ENCODE assay signal across 15 mouse cellular contexts in the genomic region with DNA sequence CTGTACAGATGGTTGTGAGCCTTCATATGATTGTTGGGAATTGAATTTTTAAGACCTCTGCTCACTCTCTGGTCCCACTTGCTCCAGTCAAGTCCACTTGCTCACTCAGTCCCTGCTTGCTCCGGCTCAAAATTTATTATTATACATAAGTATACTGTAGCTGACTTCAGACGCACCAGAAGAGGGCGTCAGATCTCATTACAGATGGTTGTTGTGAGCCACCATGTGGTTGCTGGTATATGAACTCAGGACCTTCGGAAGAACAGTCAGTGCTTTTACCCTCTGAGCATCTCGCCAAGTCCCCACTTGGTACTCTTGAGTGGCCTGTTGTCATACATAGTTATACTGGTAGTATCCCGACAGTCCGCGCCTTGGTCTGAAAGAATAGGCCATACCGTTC. TPM values are rescaled to one million over a fixed set of nuclear protein-coding genes. Genes with fewer than 3 reads are reported as not detected.
DNase-seq lines count a peak whose midpoint lies in the region; ATAC-seq and TF ChIP-seq lines count a peak whose summit lies in the region.
"Had no signal": no experiment of that assay in that cellular context is flagged by ENCODE, and none has a peak within 500 bp of the region (broad histone marks: within the 10 kb centered on the region; RNA-seq: fewer than 3 reads in every experiment).

No protein-coding gene starts in this region.

- H3K27ac ChIP-seq in cerebellum, adult 2 months (ENCODE audit: insufficient read depth, low read length), result no peak overlapping the region
- no peak overlapping the region for H3K27ac ChIP-seq in kidney, postnatal 0 days
- no peak overlapping the region for H3K27ac ChIP-seq in thymus, adult 2 months (ENCODE audit: control insufficient read depth, insufficient read depth, low read length)
- H3K27ac ChIP-seq: forebrain, embryonic 15.5 days; kidney, embryonic 15.5 days; midbrain, embryonic 10.5 days had no signal

- H3K4me2 ChIP-seq in kidney, postnatal 0 days (ENCODE audit: low read length), result no peak overlapping the region
- H3K4me2 ChIP-seq: forebrain, embryonic 15.5 days; kidney, embryonic 15.5 days had no signal

- H3K4me1 ChIP-seq in cerebellum, adult 2 months (ENCODE audit: control insufficient read depth, insufficient read depth, low read length), result no peaks in the 10 kb centered on the region
- no peaks in the 10 kb centered on the region for H3K4me1 ChIP-seq in kidney, postnatal 0 days (replicated peaks; ENCODE audit: insufficient read depth, low read length)
- no peaks in the 10 kb centered on the region for H3K4me1 ChIP-seq in thymus, adult 2 months (replicated peaks; ENCODE audit: control insufficient read depth, insufficient read depth, low read length)
- H3K4me1 ChIP-seq: forebrain, embryonic 15.5 days; kidney, embryonic 15.5 days; midbrain, embryonic 10.5 days had no signal

- no peak for ATAC-seq in kidney, postnatal 0 days (replicated peaks; ENCODE audit: low FRiP score, low read depth)
- ATAC-seq: forebrain, embryonic 15.5 days had no signal

- no peak overlapping the region for H3K4me3 ChIP-seq in cerebellum, adult 2 months (replicated peaks; ENCODE audit: insufficient read depth, low read depth, low read length)
- H3K4me3 ChIP-seq in kidney, postnatal 0 days (replicated peaks; ENCODE audit: low read depth, low read length), result no peak overlapping the region
- H3K4me3 ChIP-seq in thymus, adult 2 months (ENCODE audit: control insufficient read depth, insufficient read depth, low read length), result no peak overlapping the region
- H3K4me3 ChIP-seq: forebrain, embryonic 15.5 days; kidney, embryonic 15.5 days; midbrain, embryonic 10.5 days; myocyte had no signal

- 78% methylated on average over 9 of the region's 9 CpGs for WGBS in cerebellum, adult 2 months
- 86% methylated on average over 9 of the region's 9 CpGs for WGBS in kidney, postnatal 0 days
- WGBS in thymus, adult 2 months, result 93% methylated on average over 9 of the region's 9 CpGs

- H3K36me3 ChIP-seq in kidney, postnatal 0 days (ENCODE audit: insufficient read depth, low read length), result peaks cover 40% of the 10 kb centered on the region
- H3K36me3 ChIP-seq in thymus, adult 2 months (ENCODE audit: control insufficient read depth, insufficient read depth, low read length), result peaks cover 80% of the 10 kb centered on the region

- no peak overlapping the region for H3K9ac ChIP-seq in kidney, postnatal 0 days (ENCODE audit: low read depth, low read length)
- H3K9ac ChIP-seq: forebrain, embryonic 15.5 days; kidney, embryonic 15.5 days had no signal

- 0 out of 2 replicates have a peak, but pooled peaks have one; percentile 12 for TF ChIP-seq CTCF in cerebellum, adult 2 months (IDR thresholded peaks at IDR 0.05; ENCODE audit: borderline replicate concordance, insufficient read depth, low read depth, low read length)
- peak; percentile 59 for TF ChIP-seq CTCF in kidney, postnatal 0 days (IDR thresholded peaks at IDR 0.05; ENCODE audit: low read depth)
- no peak for TF ChIP-seq CTCF in thymus, adult 2 months (IDR thresholded peaks at IDR 0.05; ENCODE audit: borderline replicate concordance, control insufficient read depth, extremely low read depth, insufficient read depth, low read length, poor library complexity)

- no peak for TF ChIP-seq POLR2A in cerebellum, adult 2 months (IDR thresholded peaks at IDR 0.05; ENCODE audit: borderline replicate concordance, insufficient read depth, low read length)
- no peak for TF ChIP-seq POLR2A in thymus, adult 2 months (IDR thresholded peaks at IDR 0.05; ENCODE audit: control insufficient read depth, extremely low read depth, insufficient read depth, low read length, poor library complexity)

- no peaks in the 10 kb centered on the region for H3K9me3 ChIP-seq in kidney, postnatal 0 days (replicated peaks; ENCODE audit: low read length)
- H3K9me3 ChIP-seq: forebrain, embryonic 15.5 days; kidney, embryonic 15.5 days; midbrain, embryonic 10.5 days had no signal

- no peak for DNase-seq in cerebellum, adult 2 months
- DNase-seq in cerebellum, postnatal 4 days (ENCODE audit: low spot score in 2 of 2), result no peak
- no peak for DNase-seq in kidney, postnatal 0 days (ENCODE audit: low spot score)
- DNase-seq in kidney, adult 9 months, result no peak
- peak; percentile 15 for DNase-seq in thymus, postnatal 0 days (ENCODE audit: low spot score)
- DNase-seq in thymus, adult 2 months, result no peak
- peak; percentile 47 for DNase-seq in thymus, postnatal 4 days
- DNase-seq in c-Kit-positive CD71-positive TER-119-positive erythroid progenitor cells, embryonic 14.5 days (ENCODE audit: low spot score), result no peak
- DNase-seq: cerebellum, postnatal 14 days; heart, adult 18-20 months; right cerebral cortex, adult 18-20 months had no signal

- H3K27me3 ChIP-seq in cerebellum, adult 2 months (ENCODE audit: control insufficient read depth, insufficient read depth, low read length), result no peaks in the 10 kb centered on the region
- H3K27me3 ChIP-seq in kidney, postnatal 0 days (ENCODE audit: insufficient read depth, low read length), result no peaks in the 10 kb centered on the region
- H3K27me3 ChIP-seq in thymus, adult 2 months (ENCODE audit: control insufficient read depth, insufficient read depth, low read length), result no peaks in the 10 kb centered on the region
- H3K27me3 ChIP-seq: forebrain, embryonic 15.5 days; kidney, embryonic 15.5 days had no signal

RNA-seq across cellular contexts. Expression of gene Ptp4a2, which starts 35.8 kb away (rescaled TPM):
- polyA plus RNA-seq in cerebellum, adult 2 months (2012; rRNA removed), result 62.8 and 66.3 TPM in 2 replicates
- 383 and 402 TPM in 2 replicates for polyA plus RNA-seq in kidney, postnatal 0 days (2015; fragmentation: Nextera tagmentation; extraction: Ambion mirVana)
- polyA plus RNA-seq in thymus, postnatal 0 days (2015; fragmentation: Nextera tagmentation; extraction: Ambion mirVana), result 526 and 559 TPM in 2 replicates
- 59.5 and 71.6 TPM in 2 replicates for polyA plus RNA-seq in thymus, adult 2 months (2012; rRNA removed)

Comparison
In these comparisons a context has a peak if more than half of its experiments do, and no peak if none do; other contexts are left out.
1. DNase-seq: peak in thymus, postnatal 0 days (single experiment) and thymus, postnatal 4 days (single experiment); none in cerebellum, adult 2 months (0 of 2), cerebellum, postnatal 4 days (0 of 2), kidney, postnatal 0 days (single experiment), kidney, adult 9 months (single experiment), thymus, adult 2 months (single experiment) and c-Kit-positive CD71-positive TER-119-positive erythroid progenitor cells, embryonic 14.5 days (single experiment).